Mouse (Mus musculus) right cerebral cortex, postnatal 14 days (tissue): ENCODE data around the gene Rnf222.
A peak's percentile ranks its signal among the peaks of the same experiment; 100 is the strongest.
"Not testable (repeated sequence)": the region's sequence is repeated elsewhere in the genome, so short reads cannot be mapped to it uniquely, and the experiment has no call there.

Experiments
- DNase-seq: peaks from one replicate; pipeline ENCODE4 v3.0.0; 2022

The Rnf222 gene

DNA sequence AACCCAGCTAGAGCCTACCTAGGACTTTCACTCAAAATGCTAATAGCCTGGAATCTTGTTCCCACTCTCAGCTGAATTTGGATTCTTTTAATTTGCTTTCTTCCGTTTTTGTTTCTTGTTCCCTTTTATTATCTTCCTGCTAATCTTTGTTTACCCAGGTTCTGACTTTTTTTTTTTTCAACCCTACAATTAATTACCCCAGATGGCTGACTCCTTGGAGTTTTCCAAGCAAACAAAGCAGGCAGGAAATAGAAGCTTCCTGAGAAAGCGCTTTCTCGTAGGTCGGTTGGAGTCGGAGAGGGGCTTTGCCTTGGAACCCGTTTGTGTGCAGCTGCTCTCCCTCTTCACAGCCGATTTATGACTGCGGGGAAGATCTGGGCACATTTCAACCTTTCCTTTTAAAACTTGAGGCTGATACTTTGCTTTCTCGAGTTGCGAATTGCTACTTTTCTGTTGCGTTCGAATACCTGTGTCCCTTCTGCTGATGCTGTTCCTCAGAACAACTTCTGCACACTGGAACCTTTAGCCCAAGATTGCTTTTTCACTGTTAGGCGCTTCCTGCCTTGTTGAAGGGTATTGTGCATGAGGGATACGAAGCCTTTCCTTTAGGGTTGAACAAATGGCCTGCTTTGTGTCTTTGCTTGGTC lies 23.3 kb downstream of the Rnf222 start:
- DNase-seq, result no peak

DNA sequence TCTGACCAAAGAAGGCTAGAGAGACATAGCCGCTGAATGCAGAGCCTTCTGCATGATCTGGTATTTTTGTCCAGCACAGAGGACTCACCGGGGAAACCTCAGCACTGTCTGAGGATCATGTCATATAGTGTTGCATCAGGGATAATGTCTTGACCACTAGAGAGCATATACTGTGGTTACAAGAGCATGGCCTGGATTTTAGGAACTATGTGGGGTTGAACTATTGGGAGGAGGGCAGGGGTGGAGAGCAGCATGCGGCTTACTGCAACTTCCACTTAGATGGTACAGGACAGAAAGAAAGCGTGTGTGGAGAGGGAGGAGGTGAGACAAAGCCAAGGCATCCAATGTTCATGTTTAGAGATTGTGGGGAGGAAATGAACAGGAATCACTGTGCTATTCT lies 26.2 kb downstream of the Rnf222 start:
- DNase-seq, result no peak

GRCm38 (mm10) chr11:68923191-68923590 lies 34.8 kb downstream of the Rnf222 start:
- DNase-seq, result no peak

GRCm38 (mm10) chr11:68924749-68925148 lies 36.4 kb downstream of the Rnf222 start:
- no peak for DNase-seq

- no peak for DNase-seq
These were observed 38.6 kb downstream of the Rnf222 start, which contains the start of gene Odf4 for GRCm38 (mm10) chr11:68926981-68927380. Odf4 (minus strand) TSS chr11:68927081.

- no peak for DNase-seq
These were observed 41.6 kb downstream of the Rnf222 start for GRCm38 (mm10) chr11:68929947-68930346.

DNA sequence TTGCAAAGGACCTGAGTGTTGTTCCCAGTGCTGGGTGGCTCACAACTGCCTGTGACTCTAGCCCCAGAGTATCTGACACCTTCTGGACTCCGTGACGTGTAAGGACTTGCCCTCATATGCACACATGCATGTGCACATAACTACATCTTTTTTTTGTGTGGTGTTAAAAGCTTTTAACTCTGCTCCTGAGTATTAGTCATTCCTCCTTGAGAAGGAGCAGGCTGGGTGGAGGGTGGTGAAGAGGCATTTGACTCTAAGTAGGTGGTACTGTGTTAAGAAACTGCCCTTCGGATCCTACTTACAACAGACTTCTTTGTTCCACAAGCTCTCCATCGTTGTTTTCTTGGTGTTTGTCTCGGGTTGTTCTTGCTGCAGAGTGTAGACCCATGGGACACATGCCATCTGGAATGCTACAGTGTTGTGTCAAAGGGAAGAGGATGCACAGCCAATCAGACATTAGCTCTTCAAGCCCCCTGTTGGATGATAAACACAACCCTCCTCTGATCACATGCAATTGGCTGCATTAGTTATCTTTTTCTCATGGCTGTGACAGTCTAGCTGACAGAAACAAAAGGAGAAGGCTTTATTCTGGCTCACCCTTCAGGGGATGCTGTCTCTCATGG lies 45.6 kb downstream of the Rnf222 start:
- DNase-seq, result no peak

- DNase-seq, result not testable (repeated sequence)
These were observed 48.6 kb downstream of the Rnf222 start for GRCm38 (mm10) chr11:68936951-68937350.

DNA sequence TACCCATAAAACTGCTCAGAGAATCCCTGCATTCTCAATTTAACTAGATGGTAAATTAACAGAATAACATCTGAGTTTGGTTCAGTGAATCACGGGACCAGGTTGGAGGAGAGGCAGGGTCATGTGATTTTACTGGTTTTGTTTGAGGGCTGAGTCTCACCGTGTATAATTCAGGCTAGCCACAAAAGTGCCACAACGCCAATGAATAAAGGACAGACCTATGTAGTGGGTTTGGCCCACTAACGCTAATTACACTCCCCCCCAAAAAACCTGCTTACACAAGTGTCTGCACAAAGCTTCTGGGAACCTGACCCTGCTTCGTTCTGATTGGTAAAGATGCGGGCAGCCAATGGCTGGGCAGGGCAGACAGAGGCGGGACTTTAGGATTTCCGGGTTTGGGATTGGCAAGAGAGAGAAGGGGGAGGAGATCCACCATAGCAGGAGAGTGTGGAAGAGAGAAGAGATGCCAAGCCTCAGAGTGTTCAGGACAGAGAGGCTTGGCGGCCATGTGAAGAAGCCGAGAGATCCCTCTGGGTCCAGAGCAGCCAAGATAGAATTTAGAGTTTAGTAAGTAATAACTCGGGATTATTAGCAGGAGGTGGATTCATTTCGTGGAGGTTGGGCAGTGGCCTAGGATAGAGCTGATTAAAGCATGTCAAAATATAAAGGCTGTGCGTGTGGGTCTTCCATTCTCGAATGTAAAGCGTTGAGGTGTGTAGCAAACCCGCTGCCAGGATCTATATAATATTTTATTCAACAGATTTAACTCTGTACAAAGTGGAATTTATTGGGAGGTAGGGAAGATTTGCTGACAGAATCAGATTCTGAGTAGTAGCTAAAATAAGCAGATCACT lies 51.3 kb downstream of the Rnf222 start:
- peak; percentile 75 for DNase-seq

GRCm38 (mm10) chr11:68940516-68940915 lies 52.2 kb downstream of the Rnf222 start:
- DNase-seq, result no peak

- DNase-seq, result no peak
These were observed 54.4 kb downstream of the Rnf222 start for GRCm38 (mm10) chr11:68942731-68943130.

GRCm38 (mm10) chr11:68945245-68945644 lies 56.9 kb downstream of the Rnf222 start:
- no peak for DNase-seq
